Mouse (Mus musculus) kidney, adult 8-10 months (tissue): ENCODE data around the gene Prss30.
A peak's percentile ranks its signal among the peaks of the same experiment; 100 is the strongest.

Experiments used
- DNase-seq, 2 experiments: peaks; one replicate each; pipeline ENCODE4 v3.0.0; 2022

The Prss30 gene

GRCm38 (mm10) chr17:23980297-23980909, at the start of gene Prss30:
Prss30 (minus strand) TSS chr17:23980566.
- no peak for DNase-seq

- no peak for DNase-seq
These were observed 49.1 kb upstream of the Prss30 start for GRCm38 (mm10) chr17:24029477-24029876.

GRCm38 (mm10) chr17:24021375-24022199, 41.2 kb upstream of the Prss30 start:
- no peak for DNase-seq

GRCm38 (mm10) chr17:24020696-24021095, 40.3 kb upstream of the Prss30 start:
- no peak for DNase-seq

- peak in 1 of 2 experiments; percentile 26 for DNase-seq
These were observed 35.4 kb upstream of the Prss30 start for GRCm38 (mm10) chr17:24015727-24016126.

- DNase-seq, result no peak
These were observed 34.1 kb upstream of the Prss30 start for GRCm38 (mm10) chr17:24014433-24014965.

GRCm38 (mm10) chr17:24012921-24013320, 32.6 kb upstream of the Prss30 start:
- DNase-seq, result no peak

GRCm38 (mm10) chr17:24009617-24010016, 29.3 kb upstream of the Prss30 start:
- no peak for DNase-seq

GRCm38 (mm10) chr17:24008105-24008504, 27.7 kb upstream of the Prss30 start:
- no peak for DNase-seq

- no peak for DNase-seq
These were observed 27.0 kb upstream of the Prss30 start for GRCm38 (mm10) chr17:24007391-24007790.

GRCm38 (mm10) chr17:24006930-24007329, 26.6 kb upstream of the Prss30 start:
- DNase-seq, result no peak

- no peak for DNase-seq
These were observed 24.7 kb upstream of the Prss30 start for GRCm38 (mm10) chr17:24005049-24005448.

GRCm38 (mm10) chr17:24004071-24004665, 23.8 kb upstream of the Prss30 start:
- DNase-seq, result no peak

- DNase-seq, result no peak
These were observed 20.0 kb upstream of the Prss30 start for GRCm38 (mm10) chr17:24000404-24000803.

- DNase-seq, result no peak
These were observed 18.0 kb upstream of the Prss30 start for GRCm38 (mm10) chr17:23998383-23998782.

- DNase-seq, result no peak
These were observed 17.5 kb upstream of the Prss30 start, which contains the start of gene Prss22 for GRCm38 (mm10) chr17:23997901-23998300. Prss22 (minus strand) TSS chr17:23998100.

GRCm38 (mm10) chr17:23995421-23995820, 15.1 kb upstream of the Prss30 start:
- no peak for DNase-seq

GRCm38 (mm10) chr17:23994667-23995066, 14.3 kb upstream of the Prss30 start:
- no peak for DNase-seq

GRCm38 (mm10) chr17:23993559-23994428, 13.4 kb upstream of the Prss30 start:
- peak; percentile 87 to 96 for DNase-seq

GRCm38 (mm10) chr17:23992789-23993553, 12.6 kb upstream of the Prss30 start:
- peak; percentile 73 to 74 for DNase-seq

- DNase-seq, result no peak
These were observed 9.4 kb upstream of the Prss30 start for GRCm38 (mm10) chr17:23989802-23990201.

GRCm38 (mm10) chr17:23984989-23985388, 4.6 kb upstream of the Prss30 start:
- DNase-seq, result no peak
